Mouse (Mus musculus) CH12.LX (cell line): ENCODE results near the gene Slc4a1. TPM values are rescaled to one million over a fixed set of nuclear protein-coding genes. Genes with fewer than 3 reads are reported as not detected.

ENCODE experiments used
- DNase-seq: peaks from one replicate; pipeline ENCODE4 v3.0.0-alpha.2; 2013; ENCODE audit errors: extremely low read depth
- H3K27ac ChIP-seq: 2 replicates; pipeline ENCODE4 v1.5.1; 2012; ENCODE audit warnings: low read depth, mild to moderate bottlenecking, control low read depth, moderate library complexity; ENCODE audit not compliant: insufficient read depth
- H3K27me3 ChIP-seq: replicated peaks from 2 replicates; pipeline ENCODE3; 2012; ENCODE audit warnings: inconsistent platforms
- H3K36me3 ChIP-seq, 2 experiments: replicated peaks in 1 of 2; 2 replicates each; pipeline versions ENCODE3 to v1.6.1; 2012; ENCODE audit warnings: inconsistent platforms in 1 of 2, low read length in 1 of 2, mild to moderate bottlenecking in 1 of 2, mixed read lengths in 1 of 2, moderate library complexity in 1 of 2; ENCODE audit not compliant: control insufficient read depth in 1 of 2, insufficient read depth in 1 of 2
- H3K4me1 ChIP-seq, 2 experiments: 2 replicates each; pipeline ENCODE4 v1.6.1; 2012; ENCODE audit warnings: inconsistent platforms in 1 of 2, moderate library complexity in 1 of 2; ENCODE audit not compliant: insufficient read depth in 2 of 2, control insufficient read depth in 1 of 2
- H3K4me2 ChIP-seq: 2 replicates; pipeline ENCODE4 v1.6.1; 2012; ENCODE audit warnings: low read depth, mild to moderate bottlenecking, control low read depth; ENCODE audit not compliant: poor library complexity, insufficient read depth, severe bottlenecking
- H3K4me3 ChIP-seq, 3 experiments: fragments of 150-350 bp in 1 of 3; sonication (generic) in 1 of 3; replicated peaks in 1 of 3; 2 replicates each; pipeline versions ENCODE3 to v1.5.1; 2011 to 2012; ENCODE audit warnings: low read depth in 2 of 3, low read length in 2 of 3, mild to moderate bottlenecking in 2 of 3, moderate library complexity in 2 of 3, control low read depth in 1 of 3, improper control_type of control experiment in 1 of 3, inconsistent platforms in 1 of 3, mixed read lengths in 1 of 3; ENCODE audit not compliant: poor library complexity in 1 of 3
- H3K79me2 ChIP-seq: replicated peaks from 2 replicates; pipeline ENCODE4 v1.6.1; 2012; ENCODE audit warnings: mild to moderate bottlenecking, moderate library complexity; ENCODE audit not compliant: control insufficient read depth, poor library complexity, insufficient read depth, severe bottlenecking; ENCODE audit errors: extremely low read depth
- H3K9ac ChIP-seq: 2 replicates; pipeline ENCODE4 v1.6.1; 2012; ENCODE audit warnings: low read depth, mild to moderate bottlenecking, control low read depth, moderate library complexity; ENCODE audit not compliant: insufficient read depth
- H3K9me3 ChIP-seq: replicated peaks from 2 replicates; pipeline ENCODE3; 2012; ENCODE audit warnings: low read length, inconsistent platforms, mixed read lengths
- BHLHE40 ChIP-seq: IDR thresholded peaks from 2 replicates; pipeline ENCODE4 v1.6.1; 2011; ENCODE audit warnings: mild to moderate bottlenecking, low read depth, low read length, improper control_type of control experiment
- CTCF ChIP-seq, 2 experiments: IDR thresholded peaks in 1 of 2; conservative IDR thresholded peaks in 1 of 2; 2 replicates each; pipeline ENCODE4 v1.5.1; 2011 to 2012; ENCODE audit warnings: low read depth in 2 of 2, low read length in 2 of 2, improper control_type of control experiment in 1 of 2, inconsistent platforms in 1 of 2, mild to moderate bottlenecking in 1 of 2, moderate library complexity in 1 of 2
- ELF1 ChIP-seq: IDR thresholded peaks from 2 replicates; pipeline ENCODE4 v1.6.1; 2014; ENCODE audit warnings: low read depth, mild to moderate bottlenecking, inconsistent platforms, low read length, improper control_type of control experiment
- EP300 ChIP-seq: IDR thresholded peaks from 2 replicates; pipeline ENCODE4 v1.6.1; 2011; ENCODE audit warnings: low read length, improper control_type of control experiment
- ETS1 ChIP-seq: conservative IDR thresholded peaks from 2 replicates; pipeline ENCODE4 v1.6.1; 2012; ENCODE audit warnings: low read depth, mild to moderate bottlenecking, inconsistent platforms, low read length, improper control_type of control experiment, moderate library complexity
- GABPA ChIP-seq: IDR thresholded peaks from 2 replicates; pipeline ENCODE4 v1.6.1; 2012; ENCODE audit warnings: low read depth, low read length, improper control_type of control experiment, inconsistent platforms; ENCODE audit not compliant: insufficient replicate concordance
- HCFC1 ChIP-seq: IDR thresholded peaks from 2 replicates; pipeline ENCODE4 v1.6.1; 2012; ENCODE audit warnings: low read depth, mild to moderate bottlenecking, inconsistent platforms, low read length, improper control_type of control experiment
- IRF4 ChIP-seq: IDR thresholded peaks from 2 replicates; pipeline ENCODE4 v1.6.1; 2014; ENCODE audit warnings: low read depth, mild to moderate bottlenecking, inconsistent platforms, low read length, improper control_type of control experiment
- KAT2A ChIP-seq: IDR thresholded peaks from 2 replicates; pipeline ENCODE4 v1.6.1; 2012; ENCODE audit warnings: low read length, improper control_type of control experiment, inconsistent platforms; ENCODE audit not compliant: insufficient replicate concordance
- MAFK ChIP-seq: IDR thresholded peaks from 2 replicates; pipeline ENCODE4 v1.6.1; 2011; ENCODE audit warnings: low read length, improper control_type of control experiment; ENCODE audit not compliant: insufficient replicate concordance
- MAZ ChIP-seq: IDR thresholded peaks from 2 replicates; pipeline ENCODE4 v1.6.1; 2012; ENCODE audit warnings: low read depth, mild to moderate bottlenecking, inconsistent platforms, low read length, improper control_type of control experiment, moderate library complexity
- PAX5 ChIP-seq: IDR thresholded peaks from 2 replicates; pipeline ENCODE4 v1.6.1; 2012; ENCODE audit warnings: low read length, inconsistent platforms, mixed read lengths
- POLR2A ChIP-seq: IDR thresholded peaks from 2 replicates; pipeline ENCODE4 v1.6.1; 2011; ENCODE audit warnings: low read depth, mild to moderate bottlenecking, improper control_type of control experiment, low read length
- RAD21 ChIP-seq: IDR thresholded peaks from 2 replicates; pipeline ENCODE4 v1.6.1; 2011; ENCODE audit warnings: low read depth, mild to moderate bottlenecking, low read length, improper control_type of control experiment, moderate library complexity
- SIN3A ChIP-seq: IDR thresholded peaks from 2 replicates; pipeline ENCODE4 v1.6.1; 2012; ENCODE audit warnings: low read length, improper control_type of control experiment, inconsistent platforms
- SMC3 ChIP-seq: IDR thresholded peaks from 2 replicates; pipeline ENCODE4 v1.6.1; 2011; ENCODE audit warnings: low read depth, low read length, improper control_type of control experiment
- TCF12 ChIP-seq: IDR thresholded peaks from 2 replicates; pipeline ENCODE4 v1.6.1; 2014; ENCODE audit warnings: low read depth, mild to moderate bottlenecking, inconsistent platforms, low read length, improper control_type of control experiment
- UBTF ChIP-seq: IDR thresholded peaks from 2 replicates; pipeline ENCODE4 v1.6.1; 2012; ENCODE audit warnings: low read depth, mild to moderate bottlenecking, inconsistent platforms, low read length, improper control_type of control experiment, moderate library complexity
- ZKSCAN1 ChIP-seq: IDR thresholded peaks from 2 replicates; pipeline ENCODE4 v1.6.1; 2012; ENCODE audit warnings: low read depth, inconsistent platforms, low read length, improper control_type of control experiment, borderline replicate concordance
- ZNF384 ChIP-seq: IDR thresholded peaks from 2 replicates; pipeline ENCODE4 v1.6.1; 2012; ENCODE audit warnings: low read depth, low read length, improper control_type of control experiment, inconsistent platforms
- dilution Hi-C: fragments of 300-500 bp; cut with MboI; formaldehyde crosslinking; loops from 2 replicates; pipeline ENCODE4 v1.14.3; 2020; ENCODE audit warnings: low sequenced_read_pairs; ENCODE audit not compliant: extremely low pct_unique_long_range_greater_than_20kb, extremely low pct_ligation_motif_present
- in situ Hi-C: fragments of 300-500 bp; cut with MboI; formaldehyde crosslinking; loops from 3 replicates; pipeline ENCODE4 v1.14.3; 2019; ENCODE audit warnings: low sequenced_read_pairs, low pct_ligation_motif_present, low pct_unique_long_range_greater_than_20kb, mixed read lengths
- polyA plus RNA-seq: library from polyadenylated mRNA; unstranded; fragments of >175 nt; gene quantifications from 2 replicates; pipeline ENCODE4 v1.2.1, GENCODE M21; 2012; ENCODE audit warnings: low read depth; ENCODE audit not compliant: insufficient read length
- total RNA-seq, 2 experiments: library from RNA; depleted of rRNA; stranded (reverse); fragments of 300-350 nt in 1 of 2; fragments of >200 nt in 1 of 2; gene quantifications; 2 replicates each; pipeline ENCODE4 v1.2.3; 2012 to 2014

The Slc4a1 gene
- total and polyA plus RNA-seq, 3 experiments: 0.08 TPM; not detected in 2

GRCm38 (mm10) chr11:102368347-102368746 lies 2.3 kb upstream of the Slc4a1 start:
- no peaks in the 10 kb centered on the region for H3K36me3 ChIP-seq
- H3K9me3 ChIP-seq: no peaks in the 10 kb centered on the region
- no peak overlapping the region for H3K9ac ChIP-seq
- no peak overlapping the region for H3K27ac ChIP-seq
- DNase-seq: no peak
- dilution Hi-C loops: no loop called here
- TF ChIP-seq ETS1 (peak; percentile 44), RAD21 (no peak), IRF4 (peak; percentile 65; the same call in 1 of the 2 replicates), MAFK (peak; percentile 90), SMC3 (no peak), ELF1 (no peak), POLR2A (no peak), CTCF (conservative IDR thresholded peaks at IDR 0.05 in 1 of 2, IDR thresholded peaks at IDR 0.05 in 1 of 2; ENCODE audit: low read depth in 2 of 2, low read length in 2 of 2) (no peak), SIN3A (peak; percentile 39; the same call in 1 of the 2 replicates), BHLHE40 (peak; percentile 79), KAT2A (0 out of 2 replicates have a peak, but pooled peaks have one; percentile 44), EP300 (peak; percentile 77), ZKSCAN1 (no peak), TCF12 (peak; percentile 91), HCFC1 (no peak)
- peaks cover 52 to 81% of the 10 kb centered on the region in 2 experiments for H3K4me1 ChIP-seq
- peak overlapping the region in 1 of 3 experiments; percentile 21 for H3K4me3 ChIP-seq
- in situ Hi-C loops: no loop called here
- peaks cover 69% of the 10 kb centered on the region for H3K27me3 ChIP-seq
- 0 out of 2 replicates have a peak overlapping the region, but pooled peaks have one; percentile 2 for H3K4me2 ChIP-seq
- no peaks in the 10 kb centered on the region for H3K79me2 ChIP-seq

DNA sequence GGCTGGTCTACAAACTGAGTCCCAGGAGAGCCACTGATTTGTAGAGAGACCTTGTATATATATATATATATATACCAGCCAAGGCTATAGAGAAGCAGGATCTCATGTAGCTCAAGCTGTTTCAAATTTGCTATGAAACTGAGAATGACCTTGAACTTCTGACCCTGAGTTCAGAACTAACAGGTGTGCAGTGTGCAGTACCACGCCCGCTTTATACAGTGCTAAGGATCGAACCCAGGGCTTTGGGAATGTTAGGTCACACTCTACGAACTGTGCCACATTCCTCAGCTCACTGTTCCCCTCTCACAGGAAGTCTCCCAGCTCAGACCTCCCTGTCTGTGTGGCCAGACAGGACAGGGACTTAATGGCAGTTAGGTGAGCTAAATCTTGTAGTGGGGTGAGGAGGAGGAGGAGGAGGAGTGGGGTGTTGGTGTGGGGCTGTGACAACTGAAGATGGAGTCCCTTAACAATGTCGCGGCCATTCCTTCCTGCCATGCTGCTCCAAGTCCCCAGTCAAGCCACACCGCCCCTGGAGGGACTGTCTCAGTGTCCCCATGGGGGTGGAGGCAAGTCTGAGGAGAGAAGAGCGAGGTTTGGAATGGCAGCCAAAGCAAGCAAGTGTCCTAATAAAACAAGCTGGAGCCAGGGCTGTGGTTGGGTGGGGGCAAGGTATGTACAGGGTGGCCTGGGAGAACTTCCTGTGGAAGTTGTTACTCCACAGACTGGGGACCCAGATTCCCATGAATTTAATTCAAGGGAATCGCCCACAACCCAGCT lies 1.7 kb upstream of the Slc4a1 start:
- peaks cover 70% of the 10 kb centered on the region for H3K27me3 ChIP-seq
- dilution Hi-C loops: no loop called here

More for the DNA sequence above, 1.7 kb upstream of the Slc4a1 start:
- peaks cover 45 to 76% of the 10 kb centered on the region in 2 experiments for H3K4me1 ChIP-seq
- H3K36me3 ChIP-seq: no peaks in the 10 kb centered on the region
- in situ Hi-C loops: no loop called here
- H3K27ac ChIP-seq: no peak overlapping the region
- DNase-seq: no peak
- H3K4me3 ChIP-seq: no peak overlapping the region
- no peaks in the 10 kb centered on the region for H3K9me3 ChIP-seq
- no peak overlapping the region for H3K9ac ChIP-seq
- no peak overlapping the region for H3K4me2 ChIP-seq
- H3K79me2 ChIP-seq: no peaks in the 10 kb centered on the region
- TF ChIP-seq ELF1 (no peak), ZNF384 (no peak), MAZ (no peak), UBTF (no peak), EP300 (peak; percentile 13), CTCF (conservative IDR thresholded peaks at IDR 0.05 in 1 of 2, IDR thresholded peaks at IDR 0.05 in 1 of 2; ENCODE audit: low read depth in 2 of 2, low read length in 2 of 2) (no peak), TCF12 (peak; percentile 63; the same call in 1 of the 2 replicates), IRF4 (peak; percentile 37; the same call in 1 of the 2 replicates), SMC3 (no peak), GABPA (no peak), PAX5 (no peak)
